Mouse (Mus musculus): ENCODE results near the gene Mdm2.
"Not testable (repeated sequence)": the region's sequence is repeated elsewhere in the genome, so short reads cannot be mapped to it uniquely, and the experiment has no call there.

Mdm2 gene

DNA sequence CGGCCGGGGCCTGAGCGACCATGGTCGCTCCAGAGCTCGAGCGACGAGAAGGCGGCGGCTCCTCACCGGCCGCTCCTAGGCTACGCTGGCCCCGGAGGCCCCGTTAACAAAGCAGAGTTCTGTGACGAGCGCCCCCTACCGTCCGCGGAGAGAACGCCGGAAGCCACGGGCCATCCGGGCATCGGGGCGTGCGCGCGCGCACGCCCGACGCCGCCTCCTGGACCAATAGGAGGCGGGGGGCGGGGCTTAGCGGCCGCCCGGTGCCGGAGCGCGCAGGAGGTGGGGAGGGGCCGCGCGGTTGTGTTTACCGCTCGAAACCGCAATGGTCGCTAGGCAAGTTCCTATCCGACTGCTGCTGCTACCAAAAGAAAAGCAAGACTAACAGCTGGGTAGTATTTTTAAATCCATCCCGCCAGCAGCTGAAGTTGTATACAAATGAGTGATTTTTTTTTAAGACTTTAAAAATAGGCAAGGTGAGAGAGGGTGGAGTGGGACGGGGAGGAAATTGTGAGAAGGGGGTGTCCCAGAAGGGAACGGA is at the start of gene Mdm2:
Mdm2 (minus strand) TSS at position 155 of the 538 bp plus-strand sequence.
- peak; percentile 89 to 95 for DNase-seq (ENCODE audit: low spot score in 2 of 2)

DNA sequence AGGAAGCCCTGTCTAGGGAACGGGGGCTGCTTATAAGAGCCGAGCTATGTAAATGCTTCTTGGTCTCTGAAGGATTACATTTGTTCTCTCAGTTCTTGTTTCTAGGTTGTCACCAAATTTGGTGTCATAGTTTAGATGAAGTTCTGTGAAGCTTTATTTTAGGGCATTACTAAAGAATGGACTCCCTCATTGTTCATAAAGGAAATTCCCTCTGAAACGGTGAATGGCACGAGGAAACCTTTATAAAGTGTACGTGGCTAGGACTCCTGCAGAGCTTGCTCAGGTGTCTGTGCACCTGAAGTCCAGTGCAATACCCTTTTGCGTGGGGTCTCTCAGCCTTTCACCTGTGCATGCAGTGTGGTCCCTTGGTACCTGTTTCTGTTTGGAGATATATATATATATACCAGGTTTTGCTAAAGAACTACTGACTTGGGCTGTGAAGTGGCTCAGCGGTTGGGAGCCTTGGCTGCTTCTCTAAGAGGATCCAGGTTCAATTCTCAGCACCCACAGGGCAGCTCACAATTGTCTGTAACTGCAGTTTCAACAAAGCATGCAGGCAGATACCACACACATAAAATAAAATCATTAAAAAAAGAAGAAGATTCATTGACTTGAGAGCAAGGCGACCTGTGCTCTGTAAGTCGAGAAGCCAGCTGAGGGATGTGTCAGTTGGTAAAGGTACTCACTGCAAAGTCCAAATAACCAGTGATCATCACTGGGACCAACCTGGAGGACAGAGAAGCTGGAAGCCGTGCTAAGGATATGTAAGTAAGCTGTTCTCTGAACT is 49.5 kb upstream of the Mdm2 start:
- DNase-seq (ENCODE audit: low spot score in 2 of 2) = no peak

DNA sequence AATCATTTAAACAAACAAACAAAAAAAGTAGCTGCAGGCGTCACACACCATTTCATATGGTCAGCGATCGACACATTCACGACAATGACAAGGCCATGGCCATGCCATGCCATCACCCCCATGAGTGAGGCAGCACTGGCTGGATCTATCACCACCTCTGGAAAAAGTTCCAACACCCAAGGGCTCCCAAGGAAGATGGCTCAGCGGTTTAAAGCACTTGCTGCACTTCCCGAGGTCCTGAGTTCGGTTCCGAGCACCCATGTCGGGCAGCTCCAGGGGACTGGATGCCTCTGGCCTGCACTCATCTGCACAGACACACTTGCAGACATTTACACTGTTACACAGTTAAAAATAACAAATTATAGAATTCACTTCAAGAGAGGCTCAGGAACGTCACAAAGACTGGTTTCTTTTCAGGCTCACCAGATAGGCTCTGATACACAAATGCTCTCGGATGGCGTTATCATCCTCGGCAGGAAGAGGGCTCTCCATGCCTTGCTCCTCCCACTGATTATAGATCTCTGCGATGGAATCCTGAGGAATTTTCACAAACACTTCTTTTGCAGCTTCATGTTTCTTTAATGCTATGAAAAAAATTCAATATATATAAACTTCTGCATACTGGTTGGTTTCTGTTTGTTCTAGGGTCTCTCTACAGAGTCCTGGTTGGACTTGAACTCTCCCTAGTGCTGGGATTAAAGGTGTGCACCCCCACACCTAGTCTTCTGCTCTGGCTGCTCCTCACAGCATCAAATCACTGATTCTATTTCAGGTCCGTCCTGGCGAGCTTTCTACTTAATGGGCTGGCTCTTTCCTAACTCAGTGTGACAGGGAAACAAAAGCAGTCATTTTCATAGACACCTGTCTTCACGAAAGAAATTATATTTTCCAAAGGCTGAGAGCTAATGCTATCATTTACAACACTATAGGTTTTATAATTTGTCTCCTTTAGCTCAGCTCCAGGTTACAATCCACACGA is 48.5 kb upstream of the Mdm2 start:
- no peak for DNase-seq (ENCODE audit: low spot score in 2 of 2)

GRCm38 (mm10) chr10:117758344-117758743 is 47.8 kb upstream of the Mdm2 start:
- DNase-seq (ENCODE audit: low spot score in 2 of 2) = not testable (repeated sequence)

- no peak for DNase-seq (ENCODE audit: low spot score in 2 of 2)
Measured at GRCm38 (mm10) chr10:117757796-117758342, 47.3 kb upstream of the Mdm2 start.

DNA sequence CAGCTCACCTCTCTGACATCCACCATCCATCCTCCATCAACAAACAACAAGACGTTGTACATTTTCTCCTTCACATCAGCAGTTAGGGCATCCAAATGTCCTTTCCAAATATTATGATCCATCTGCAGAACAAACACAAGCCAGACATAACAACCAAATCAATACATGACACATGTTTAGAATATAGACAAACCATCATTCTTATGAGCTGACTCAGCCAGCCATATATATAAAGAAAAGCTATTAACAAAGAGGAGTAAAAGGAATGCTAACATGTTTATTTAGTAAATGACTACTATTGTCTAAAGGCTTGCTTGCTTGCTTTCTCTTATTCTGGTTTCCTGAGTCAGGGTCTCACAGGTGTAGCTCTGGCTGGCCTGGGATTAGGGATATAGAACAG is 46.7 kb upstream of the Mdm2 start:
- no peak for DNase-seq (ENCODE audit: low spot score in 2 of 2)

GRCm38 (mm10) chr10:117756784-117757183 is 46.2 kb upstream of the Mdm2 start:
- DNase-seq (ENCODE audit: low spot score in 2 of 2) = no peak

GRCm38 (mm10) chr10:117755799-117756467 is 45.4 kb upstream of the Mdm2 start:
- no peak for DNase-seq (ENCODE audit: low spot score in 2 of 2)

GRCm38 (mm10) chr10:117755086-117755798 is 44.7 kb upstream of the Mdm2 start:
- DNase-seq (ENCODE audit: low spot score in 2 of 2) = no peak

DNA sequence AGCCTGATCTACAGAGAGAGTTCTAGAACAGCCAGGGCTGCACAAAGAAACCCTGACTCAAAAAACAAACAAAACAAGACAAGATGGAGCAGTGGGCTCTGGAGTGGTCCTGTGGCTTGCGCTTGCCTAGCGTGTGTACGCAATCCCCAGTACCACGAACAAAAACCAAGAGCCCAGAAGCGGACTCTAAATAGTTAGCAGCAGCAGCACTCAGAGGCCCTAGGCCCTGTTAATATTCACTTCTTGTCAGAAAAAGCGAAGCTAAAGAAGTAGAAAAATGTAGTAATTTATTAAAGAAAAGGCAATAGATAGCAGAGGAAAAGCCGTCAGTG is 44.0 kb upstream of the Mdm2 start:
- DNase-seq (ENCODE audit: low spot score in 2 of 2) = no peak

- DNase-seq (ENCODE audit: low spot score in 2 of 2) = no peak
Measured at GRCm38 (mm10) chr10:117753711-117754608, 43.4 kb upstream of the Mdm2 start.

DNA sequence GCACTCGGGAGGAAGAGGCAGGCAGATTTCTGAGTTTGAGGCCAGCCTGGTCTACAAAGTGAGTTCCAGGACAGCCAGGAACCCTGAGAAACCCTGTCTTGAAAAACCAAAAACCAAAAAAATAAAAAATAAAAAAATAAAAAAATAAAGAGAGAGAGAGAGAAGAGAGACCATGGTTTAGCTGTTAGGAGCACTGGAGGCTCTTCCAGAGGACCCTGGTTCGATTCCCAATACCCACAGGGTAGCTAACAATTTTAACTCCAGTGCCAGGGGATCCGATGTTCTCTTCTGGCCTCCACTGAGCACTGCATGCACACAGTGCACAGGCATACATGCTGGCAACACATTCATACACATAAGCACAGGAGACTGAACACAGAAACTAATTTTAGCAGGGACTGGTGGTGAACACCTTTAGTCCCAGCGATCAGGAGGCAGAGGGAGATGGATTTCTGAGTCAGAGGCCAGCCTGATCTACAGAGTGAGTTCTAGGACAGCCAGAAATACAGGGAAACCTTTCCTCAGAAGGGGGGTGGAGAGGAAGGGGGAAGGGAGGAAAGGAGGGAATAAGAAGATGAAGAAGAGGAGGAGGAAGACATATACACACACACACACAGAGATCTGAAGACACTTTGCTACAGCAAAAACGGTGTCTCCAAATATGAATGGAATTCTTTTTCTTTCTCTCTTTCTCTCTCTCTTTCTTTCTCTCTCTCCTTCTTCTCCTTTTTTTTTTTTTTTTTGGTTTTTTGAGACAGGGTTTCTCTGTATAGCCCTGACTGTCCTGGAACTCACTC is 42.5 kb upstream of the Mdm2 start:
- DNase-seq (ENCODE audit: low spot score in 2 of 2) = no peak

- DNase-seq (ENCODE audit: low spot score in 2 of 2) = no peak
Measured at GRCm38 (mm10) chr10:117752304-117752821, 41.8 kb upstream of the Mdm2 start.

GRCm38 (mm10) chr10:117751744-117752143 is 41.2 kb upstream of the Mdm2 start:
- no peak for DNase-seq (ENCODE audit: low spot score in 2 of 2)

- no peak for DNase-seq (ENCODE audit: low spot score in 2 of 2)
Measured at GRCm38 (mm10) chr10:117751282-117751610, 40.7 kb upstream of the Mdm2 start.

GRCm38 (mm10) chr10:117750529-117751281 is 40.1 kb upstream of the Mdm2 start:
- no peak for DNase-seq (ENCODE audit: low spot score in 2 of 2)

DNA sequence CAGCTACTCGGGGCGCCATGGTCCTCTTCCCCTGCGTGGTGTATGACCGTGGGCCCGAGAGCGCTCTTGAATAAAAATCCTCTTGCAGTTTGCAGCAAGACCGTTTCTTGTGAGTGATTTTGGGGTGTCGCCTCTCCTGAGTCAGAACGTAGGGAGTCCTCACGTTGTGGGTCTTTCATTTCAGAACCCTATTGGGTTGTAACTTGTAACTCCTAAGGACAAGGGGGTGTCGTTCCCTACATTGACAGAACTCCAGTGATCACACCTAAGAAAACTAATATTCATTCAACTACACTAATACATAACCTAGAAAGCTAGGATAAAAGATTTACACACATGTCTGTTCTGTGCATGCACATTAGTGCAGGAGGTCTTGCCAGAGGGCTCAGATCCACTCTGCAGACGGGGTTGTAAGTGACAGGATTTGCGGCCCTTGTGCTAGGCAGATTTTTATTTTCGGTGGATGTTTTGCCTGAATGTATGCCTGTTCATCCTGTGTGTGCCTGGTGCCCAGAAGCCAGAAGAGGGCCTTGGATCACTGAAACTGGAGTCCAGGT is 39.3 kb upstream of the Mdm2 start:
- no peak for DNase-seq (ENCODE audit: low spot score in 2 of 2)
